Mouse (Mus musculus): ENCODE results near the gene Dlg5. TPM values are rescaled to one million over a fixed set of nuclear protein-coding genes. Genes with fewer than 3 reads are reported as not detected.

Gene Dlg5
- total and polyA plus RNA-seq, 2 experiments from 2014 or later = 14.1 to 70.6 TPM

DNA sequence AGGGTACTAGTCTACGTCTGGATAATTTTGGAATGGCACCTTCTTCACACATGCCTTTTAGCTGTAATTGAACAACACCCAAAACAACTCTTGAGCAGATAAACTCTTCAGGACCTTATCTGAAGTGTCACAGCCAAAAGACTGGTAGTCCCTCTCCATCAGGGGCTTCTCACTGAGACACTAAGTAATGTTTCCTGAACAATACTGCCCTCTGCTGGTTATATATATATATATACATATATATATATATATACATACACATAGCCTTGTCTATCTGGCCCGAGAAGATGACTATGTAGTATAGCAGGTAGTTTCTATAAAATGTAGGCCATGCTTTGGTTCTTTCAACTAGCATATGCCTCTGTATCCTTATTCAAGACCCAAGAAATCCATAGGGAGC, 29.8 kb upstream of the Dlg5 start:
- no peaks in the 10 kb centered on the region for H3K36me3 ChIP-seq (ENCODE audit: insufficient read depth)
- H3K27ac ChIP-seq (ENCODE audit: low read depth, low read length) = no peak overlapping the region
- DNase-seq (peak; percentile 43), ATAC-seq (peak; percentile 64)
- no peak overlapping the region for H3K4me3 ChIP-seq (ENCODE audit: low read depth, low read length)
- H3K27me3 ChIP-seq (ENCODE audit: insufficient read depth, low read length) = no peaks in the 10 kb centered on the region
- H3K9ac ChIP-seq = no peak overlapping the region
- no peaks in the 10 kb centered on the region for H3K4me1 ChIP-seq (ENCODE audit: insufficient read depth)
- TF ChIP-seq CTCF (IDR thresholded peaks at IDR 0.05; ENCODE audit: low read depth) = peak; percentile 53
- H3K9me3 ChIP-seq (ENCODE audit: low read length) = no peaks in the 10 kb centered on the region
- no peak overlapping the region for H3K4me2 ChIP-seq (ENCODE audit: low read depth)
- 56% methylated on average over 2 of the region's 2 CpGs for WGBS

DNA sequence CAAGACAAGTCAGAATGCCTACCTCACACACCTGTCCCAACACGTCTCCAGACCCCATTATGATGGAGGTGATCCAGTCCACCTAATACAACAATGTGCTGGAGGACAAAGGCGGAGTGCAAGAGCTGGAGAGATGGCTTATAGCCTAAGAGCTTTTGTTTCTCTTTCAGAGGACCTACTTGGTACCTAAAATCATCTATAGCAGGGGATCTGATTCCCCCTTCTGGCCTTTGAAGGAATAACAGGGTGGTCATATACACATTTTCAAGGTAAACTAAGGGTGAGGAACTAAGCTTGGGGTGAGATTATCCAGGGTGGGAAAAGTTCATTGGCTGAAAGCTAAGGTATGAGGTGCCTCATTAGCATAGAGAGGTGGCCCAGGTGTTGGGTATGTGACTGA, 27.9 kb upstream of the Dlg5 start:
- peak; percentile 68 for DNase-seq
- peak; percentile 79 for TF ChIP-seq CTCF (IDR thresholded peaks at IDR 0.05; ENCODE audit: low read depth)
- no peaks in the 10 kb centered on the region for H3K9me3 ChIP-seq (ENCODE audit: low read length)

DNA sequence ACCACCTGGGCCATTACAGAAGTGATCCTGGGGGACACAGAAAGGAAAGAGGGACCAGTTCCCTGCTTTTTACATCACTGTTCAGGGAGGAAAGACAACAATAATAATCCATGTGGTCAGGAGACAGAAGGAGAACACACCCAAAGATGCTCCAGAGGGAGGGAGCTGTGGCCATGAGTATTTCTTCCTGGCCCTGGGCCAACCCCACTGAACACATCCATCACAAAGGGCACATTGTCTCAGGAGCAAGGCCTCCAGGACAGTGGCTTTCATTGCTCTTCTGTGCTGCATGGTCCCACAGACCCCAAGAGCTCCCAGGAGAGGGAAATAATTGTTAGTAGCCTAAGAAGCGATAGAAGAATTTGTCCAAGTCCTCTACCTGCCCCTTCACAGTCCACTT, 23.9 kb upstream of the Dlg5 start:
- H3K36me3 ChIP-seq (ENCODE audit: insufficient read depth) = no peaks in the 10 kb centered on the region
- ATAC-seq = no peak
- no peak overlapping the region for H3K27ac ChIP-seq (ENCODE audit: low read depth, low read length)
- no peak overlapping the region for H3K9ac ChIP-seq
- H3K4me1 ChIP-seq (ENCODE audit: insufficient read depth) = no peaks in the 10 kb centered on the region
- TF ChIP-seq CTCF (IDR thresholded peaks at IDR 0.05; ENCODE audit: low read depth) = no peak
- WGBS = 58% methylated on average over 1 of the region's 1 CpGs
- no peak overlapping the region for H3K4me2 ChIP-seq (ENCODE audit: low read depth)
- no peak overlapping the region for H3K4me3 ChIP-seq (ENCODE audit: low read depth, low read length)
- H3K27me3 ChIP-seq (ENCODE audit: insufficient read depth, low read length) = no peaks in the 10 kb centered on the region
- H3K9me3 ChIP-seq (ENCODE audit: low read length) = no peaks in the 10 kb centered on the region
- DNase-seq = no peak

More for the DNA sequence above, 27.9 kb upstream of the Dlg5 start:
- no peaks in the 10 kb centered on the region for H3K27me3 ChIP-seq (ENCODE audit: insufficient read depth, low read length)
- no peak overlapping the region for H3K4me3 ChIP-seq (ENCODE audit: low read depth, low read length)
- peak; percentile 65; the same call in 1 of the 2 replicates for ATAC-seq
- WGBS = 31% methylated on average over 2 of the region's 2 CpGs
- H3K4me2 ChIP-seq (ENCODE audit: low read depth) = no peak overlapping the region
- H3K36me3 ChIP-seq (ENCODE audit: insufficient read depth) = no peaks in the 10 kb centered on the region
- H3K27ac ChIP-seq (ENCODE audit: low read depth, low read length) = no peak overlapping the region
- H3K9ac ChIP-seq = no peak overlapping the region
- no peaks in the 10 kb centered on the region for H3K4me1 ChIP-seq (ENCODE audit: insufficient read depth)

GRCm38 (mm10) chr14:24262915-24263314, 17.2 kb upstream of the Dlg5 start:
- no peaks in the 10 kb centered on the region for H3K36me3 ChIP-seq (ENCODE audit: insufficient read depth)
- H3K27me3 ChIP-seq (ENCODE audit: insufficient read depth, low read length) = no peaks in the 10 kb centered on the region
- ATAC-seq = peak; percentile 94
- DNase-seq = peak; percentile 90
- 30% methylated on average over 2 of the region's 2 CpGs for WGBS
- H3K4me2 ChIP-seq (ENCODE audit: low read depth) = peak overlapping the region; percentile 15; the same call in 1 of the 2 replicates
- H3K4me1 ChIP-seq (ENCODE audit: insufficient read depth) = peaks cover 19% of the 10 kb centered on the region
- H3K9ac ChIP-seq = no peak overlapping the region
- no peak overlapping the region for H3K4me3 ChIP-seq (ENCODE audit: low read depth, low read length)
- H3K9me3 ChIP-seq (ENCODE audit: low read length) = no peaks in the 10 kb centered on the region
- peak overlapping the region; percentile 78 for H3K27ac ChIP-seq (ENCODE audit: low read depth, low read length)
- TF ChIP-seq CTCF (IDR thresholded peaks at IDR 0.05; ENCODE audit: low read depth) = no peak

GRCm38 (mm10) chr14:24262382-24262781, 16.7 kb upstream of the Dlg5 start:
- Histone ChIP-seq H3K27ac (ENCODE audit: low read depth, low read length) (peak overlapping the region; percentile 78), H3K4me1 (ENCODE audit: insufficient read depth) (peaks cover 19% of the 10 kb centered on the region), H3K27me3 (ENCODE audit: insufficient read depth, low read length) (no peaks in the 10 kb centered on the region), H3K4me3 (ENCODE audit: low read depth, low read length) (no peak overlapping the region), H3K4me2 (ENCODE audit: low read depth) (no peak overlapping the region), H3K9me3 (ENCODE audit: low read length) (no peaks in the 10 kb centered on the region), H3K9ac (no peak overlapping the region), H3K36me3 (ENCODE audit: insufficient read depth) (no peaks in the 10 kb centered on the region)
- ATAC-seq (peak; percentile 10; the same call in 1 of the 2 replicates), DNase-seq (no peak)
- 78% methylated on average over 6 of the region's 6 CpGs for WGBS
- TF ChIP-seq CTCF (IDR thresholded peaks at IDR 0.05; ENCODE audit: low read depth) = no peak

- Histone ChIP-seq H3K36me3 (ENCODE audit: insufficient read depth) (no peaks in the 10 kb centered on the region), H3K9ac (no peak overlapping the region), H3K27ac (ENCODE audit: low read depth, low read length) (no peak overlapping the region), H3K4me1 (ENCODE audit: insufficient read depth) (peaks cover 19% of the 10 kb centered on the region), H3K9me3 (ENCODE audit: low read length) (no peaks in the 10 kb centered on the region), H3K4me3 (ENCODE audit: low read depth, low read length) (no peak overlapping the region), H3K4me2 (ENCODE audit: low read depth) (no peak overlapping the region), H3K27me3 (ENCODE audit: insufficient read depth, low read length) (no peaks in the 10 kb centered on the region)
- ATAC-seq (no peak), DNase-seq (no peak)
- WGBS = 62% methylated on average over 4 of the region's 4 CpGs
- TF ChIP-seq CTCF (IDR thresholded peaks at IDR 0.05; ENCODE audit: low read depth) = no peak
Measured at GRCm38 (mm10) chr14:24260391-24260790, 14.7 kb upstream of the Dlg5 start.

DNA sequence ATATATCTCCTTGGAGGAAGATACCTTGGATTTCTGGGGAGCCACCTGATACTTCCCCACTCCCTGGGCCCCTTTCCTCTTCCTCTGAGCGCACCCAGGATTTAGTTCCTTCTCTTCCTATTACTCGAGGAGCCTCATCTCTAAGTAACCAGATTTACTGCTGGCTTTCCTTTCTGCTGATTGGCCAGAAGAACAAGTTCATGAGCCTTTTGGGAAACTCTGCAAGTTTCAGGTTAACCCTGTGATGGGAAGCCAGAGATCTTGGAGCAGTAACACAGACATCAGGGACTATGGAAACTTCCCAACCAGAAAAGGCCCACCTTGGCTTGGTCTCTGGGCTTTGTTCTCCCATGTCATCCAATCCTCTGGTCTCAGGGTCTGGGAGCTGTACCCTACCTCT, 10.2 kb upstream of the Dlg5 start:
- Histone ChIP-seq H3K27me3 (ENCODE audit: insufficient read depth, low read length) (no peaks in the 10 kb centered on the region), H3K9me3 (ENCODE audit: low read length) (no peaks in the 10 kb centered on the region), H3K27ac (ENCODE audit: low read depth, low read length) (no peak overlapping the region), H3K4me1 (ENCODE audit: insufficient read depth) (no peaks in the 10 kb centered on the region), H3K4me2 (ENCODE audit: low read depth) (no peak overlapping the region), H3K9ac (no peak overlapping the region), H3K4me3 (ENCODE audit: low read depth, low read length) (no peak overlapping the region), H3K36me3 (ENCODE audit: insufficient read depth) (no peaks in the 10 kb centered on the region)
- ATAC-seq (no peak), DNase-seq (no peak)
- no peak for TF ChIP-seq CTCF (IDR thresholded peaks at IDR 0.05; ENCODE audit: low read depth)
- 63% methylated on average over 2 of the region's 2 CpGs for WGBS
